Mouse (Mus musculus) neural tube, embryonic 11.5 days (tissue): Measurements from ENCODE around the gene Gm49325. TPM values are rescaled to one million over a fixed set of nuclear protein-coding genes. Genes with fewer than 3 reads are reported as not detected.

Source experiments
- microRNA counts: library from miRNA; unstranded; fragments of <30 nt; microRNA quantifications from one replicate; lab custom pipeline; 2015
- microRNA-seq: library from miRNA; unstranded; fragments of <30 nt; microRNA quantifications from one replicate; pipeline ENCODE4, GENCODE M21; 2016
- polyA plus RNA-seq: library from polyadenylated mRNA; unstranded; fragments of >200 nt; fragmentation: Nextera tagmentation; extraction: Ambion mirVana; gene quantifications from 2 replicates; pipeline ENCODE4 v1.2.1, GENCODE M21; 2014

Gene Gm49325
- polyA plus RNA-seq, 1 experiment from 2014 or later: 1.4 TPM

MicroRNAs encoded within 50 kb of the gene (microRNA counts, 519-probe panel; counts per million panel counts)
- microRNA mmu-miR-1930 (lab: Ali Mortazavi, UCI): 171 counts per million, percentile 57 among the panel's probes with 10 or more counts

Small RNA genes lying within 50 kb of the gene (microRNA-seq; reads per million reads assigned to microRNA genes)
- 16.4 reads per million, percentile 26 among the genes with 10 or more reads in this experiment for gene Mir1930

Other genes starting within 250 kb of the Gm49325 start
- 5.1 and 5.2 TPM in 2 replicates for gene Adarb1, start 187.9 kb upstream of the Gm49325 start, polyA plus RNA-seq
- 45.7 and 49.0 TPM in 2 replicates for gene Fam207a, start 90.4 kb upstream of the Gm49325 start, polyA plus RNA-seq
- gene Itgb2, start 75.9 kb upstream of the Gm49325 start, polyA plus RNA-seq: 1.5 TPM in 2 replicates
- gene Pttg1ip, start 24.5 kb upstream of the Gm49325 start, polyA plus RNA-seq: 71.4 and 72.1 TPM in 2 replicates
- gene Sumo3, start 100 bp upstream of the Gm49325 start, polyA plus RNA-seq: 334 and 346 TPM in 2 replicates
- gene Ube2g2, start 16.1 kb downstream of the Gm49325 start, polyA plus RNA-seq: 65.9 and 66.0 TPM in 2 replicates
- gene Tspear, start 80.4 kb downstream of the Gm49325 start, polyA plus RNA-seq: 0.92 and 1.0 TPM in 2 replicates
- not detected in 2 replicates for gene Gm19402, start 84.6 kb downstream of the Gm49325 start, polyA plus RNA-seq
- gene Gm9508, start 91.0 kb downstream of the Gm49325 start, polyA plus RNA-seq: not detected in 2 replicates
- not detected in 2 replicates for gene Gm10272, start 100.4 kb downstream of the Gm49325 start, polyA plus RNA-seq
- not detected in 2 replicates for gene Gm10024, start 105.3 kb downstream of the Gm49325 start, polyA plus RNA-seq
- gene Gm10142, start 109.6 kb downstream of the Gm49325 start, polyA plus RNA-seq: not detected in 2 replicates
- not detected in 2 replicates for gene Krtap12-1, start 114.4 kb downstream of the Gm49325 start, polyA plus RNA-seq
- not detected in 2 replicates for gene Gm10100, start 120.3 kb downstream of the Gm49325 start, polyA plus RNA-seq
- gene Gm18596, start 136.4 kb downstream of the Gm49325 start, polyA plus RNA-seq: not detected in 2 replicates
- gene Gm9736, start 145.2 kb downstream of the Gm49325 start, polyA plus RNA-seq: not detected in 2 replicates
- not detected in 2 replicates for gene Gm3233, start 153.5 kb downstream of the Gm49325 start, polyA plus RNA-seq
- gene Gm3238, start 165.1 kb downstream of the Gm49325 start, polyA plus RNA-seq: not detected in 2 replicates
- not detected in 2 replicates for gene Gm7138, start 170.7 kb downstream of the Gm49325 start, polyA plus RNA-seq
- not detected in 2 replicates for gene Gm3250, start 176.3 kb downstream of the Gm49325 start, polyA plus RNA-seq
- gene Gm7137, start 182.0 kb downstream of the Gm49325 start, polyA plus RNA-seq: not detected in 2 replicates
- not detected in 2 replicates for gene Gm9639, start 188.9 kb downstream of the Gm49325 start, polyA plus RNA-seq
- not detected in 2 replicates for gene Gm19668, start 192.9 kb downstream of the Gm49325 start, polyA plus RNA-seq
- not detected in 2 replicates for gene Gm9507, start 205.6 kb downstream of the Gm49325 start, polyA plus RNA-seq
- gene Gm2696, start 208.5 kb downstream of the Gm49325 start, polyA plus RNA-seq: not detected in 2 replicates
- not detected in 2 replicates for gene Krtap10-4, start 220.9 kb downstream of the Gm49325 start, polyA plus RNA-seq
- gene Krtap10-10, start 229.8 kb downstream of the Gm49325 start, polyA plus RNA-seq: not detected in 2 replicates
- gene Gm36176, start 240.6 kb downstream of the Gm49325 start, polyA plus RNA-seq: not detected in 2 replicates
- not detected in 2 replicates for gene Gm10318, start 246.7 kb downstream of the Gm49325 start, polyA plus RNA-seq